Mouse (Mus musculus): Measurements from ENCODE around the gene Mylk.

Gene Mylk

DNA sequence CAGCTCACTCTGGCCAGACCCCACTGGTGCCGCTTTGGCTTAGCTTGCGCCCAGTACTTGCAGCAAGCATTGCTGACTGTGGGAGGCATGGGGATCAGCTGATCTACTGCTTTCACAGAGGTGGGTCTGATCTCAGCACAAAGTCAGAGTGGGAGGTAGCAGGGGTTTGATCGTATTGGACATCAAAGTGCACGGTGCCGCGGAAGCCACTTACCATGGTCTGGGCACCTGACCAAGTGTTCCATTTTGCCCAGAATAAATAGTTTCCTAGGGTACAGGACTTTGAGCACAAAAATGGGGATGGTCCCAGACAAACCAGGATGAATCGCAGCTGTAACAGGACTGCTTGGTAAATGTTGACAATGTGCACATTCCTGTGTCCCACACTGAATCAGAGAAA lies 236.0 kb downstream of the Mylk start:
- in situ Hi-C loops (cut with MboI, MseI) = loop anchor here (5.0 kb wide), 1 partner anchor 74 kb away; no protein-coding TSS in a partner anchor

DNA sequence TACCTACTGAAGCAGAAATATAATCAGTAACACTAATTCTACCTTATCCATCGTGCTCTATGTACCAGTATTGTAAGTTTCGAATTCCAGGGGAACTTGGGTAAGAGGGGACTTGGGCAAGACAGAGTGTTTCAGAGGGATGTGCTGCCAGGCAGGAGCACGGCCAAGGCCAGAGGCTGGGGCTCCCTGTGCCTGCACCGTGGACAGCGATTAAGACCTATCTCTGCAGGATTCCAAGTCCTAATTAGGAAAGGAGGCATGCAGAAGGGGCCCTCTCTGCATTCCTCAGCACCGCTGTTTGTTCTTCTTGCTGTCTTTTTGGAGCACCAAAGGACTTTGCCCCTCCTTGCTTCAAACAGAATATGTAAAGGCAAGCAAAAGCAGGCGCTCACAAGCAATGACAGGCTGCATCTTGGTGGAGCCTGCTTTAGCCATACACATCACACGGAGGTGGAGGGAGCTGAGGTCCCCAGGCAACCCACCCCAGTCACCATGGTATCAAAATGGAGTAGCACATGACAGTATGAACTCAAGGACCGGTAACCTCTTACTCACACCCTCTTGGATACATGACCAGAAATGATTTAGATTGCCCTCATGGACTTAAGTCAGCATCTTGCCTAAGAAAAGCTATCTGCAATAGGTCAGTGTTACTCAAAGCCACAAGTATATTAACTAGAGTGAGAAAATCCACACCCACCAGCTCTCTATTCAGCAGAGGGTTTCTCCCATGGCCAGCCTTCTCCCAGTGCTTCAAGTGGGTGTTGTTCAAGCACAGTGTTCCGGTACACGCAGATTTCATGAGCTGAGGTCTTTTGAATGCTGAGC lies 239.4 kb downstream of the Mylk start:
- in situ Hi-C loops (cut with MboI, MseI) = loop anchor here (5.0 kb wide), 1 partner anchor 77 kb away; no protein-coding TSS in a partner anchor

DNA sequence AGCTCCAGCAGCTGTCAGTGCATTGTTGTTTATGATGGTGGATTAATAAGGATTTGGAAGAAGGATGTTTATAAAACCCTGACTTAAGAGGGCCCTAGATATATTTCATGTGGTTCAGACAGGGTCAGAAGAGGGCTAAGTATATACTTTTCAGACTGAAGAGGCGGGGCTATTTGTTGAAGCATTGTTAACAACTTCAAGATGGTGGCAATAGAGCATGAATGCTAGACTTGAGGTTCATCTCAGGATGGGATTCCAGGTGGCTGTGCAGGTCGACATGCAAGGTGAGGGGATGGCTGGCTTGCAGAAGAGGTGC lies 240.0 kb downstream of the Mylk start:
- in situ Hi-C loops (cut with MboI, MseI) = no loop called here

DNA sequence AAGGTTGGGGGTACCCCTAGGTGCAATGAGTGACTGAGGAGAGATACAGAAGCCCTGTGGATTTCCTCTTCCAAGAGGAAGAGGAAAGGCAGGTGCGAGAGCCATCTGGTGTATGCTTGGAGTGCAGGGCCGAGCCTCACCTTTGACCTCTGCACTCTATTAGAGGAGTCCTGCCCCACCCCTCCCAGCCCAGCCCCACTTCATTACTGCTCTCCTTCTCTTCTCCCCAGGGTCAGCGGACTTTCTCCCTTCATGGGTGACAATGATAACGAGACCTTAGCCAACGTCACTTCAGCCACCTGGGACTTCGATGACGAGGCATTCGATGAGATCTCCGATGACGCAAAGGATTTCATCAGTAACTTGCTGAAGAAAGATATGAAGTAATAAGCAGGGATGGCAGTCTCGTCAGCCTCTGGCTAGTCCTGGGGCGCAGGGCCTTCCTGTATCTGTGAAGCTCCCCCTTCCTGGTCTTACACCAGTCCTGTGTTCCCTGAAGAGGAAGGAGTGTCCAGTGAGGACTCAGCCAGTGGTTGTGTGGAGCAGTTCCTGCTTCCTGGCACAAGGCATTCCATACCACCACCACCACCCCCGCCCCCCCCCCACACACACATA lies 241.3 kb downstream of the Mylk start:
- in situ Hi-C loops (cut with MboI, MseI) = no loop called here

DNA sequence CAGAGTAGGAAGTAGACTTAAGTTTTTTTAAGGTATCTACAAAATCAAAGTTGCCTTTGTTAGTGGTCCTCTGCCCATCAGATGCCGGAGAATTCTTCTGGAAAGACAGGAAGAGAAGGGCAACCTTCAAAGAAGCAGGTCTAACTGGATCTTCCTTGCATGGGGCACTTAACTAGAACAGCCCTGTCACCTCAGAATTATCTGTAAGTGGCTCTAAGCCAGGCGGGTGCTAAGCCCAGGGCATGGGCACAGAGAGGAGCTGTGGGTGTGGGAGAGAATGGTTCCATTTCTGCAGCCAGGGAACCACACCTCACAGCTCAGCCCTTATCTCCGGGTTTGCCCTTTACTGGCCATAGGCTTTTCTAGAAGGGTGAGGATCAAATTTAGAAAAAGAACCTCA lies 246.4 kb downstream of the Mylk start:
- in situ Hi-C loops (cut with MboI, MseI) = no loop called here

DNA sequence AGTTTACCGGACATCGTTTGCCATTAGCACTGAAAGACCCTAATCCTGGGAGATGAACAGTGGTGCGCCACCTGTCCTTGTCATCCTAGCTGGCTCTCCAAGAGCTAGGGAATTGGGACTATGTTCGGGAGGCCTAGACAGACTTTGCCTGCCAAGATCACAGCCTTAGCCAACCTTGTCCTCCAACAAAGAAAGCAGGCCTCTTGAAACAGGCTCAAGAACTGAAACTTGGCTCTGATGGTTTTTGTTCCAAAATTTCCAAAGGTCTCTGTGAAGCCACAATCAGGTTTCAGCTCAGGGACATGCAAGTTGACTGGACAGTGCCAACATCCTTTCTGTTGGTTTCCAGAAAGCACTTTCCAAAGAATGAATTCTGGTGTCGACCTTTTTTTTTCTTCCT lies 247.8 kb downstream of the Mylk start:
- in situ Hi-C loops (cut with MboI, MseI) = no loop called here

DNA sequence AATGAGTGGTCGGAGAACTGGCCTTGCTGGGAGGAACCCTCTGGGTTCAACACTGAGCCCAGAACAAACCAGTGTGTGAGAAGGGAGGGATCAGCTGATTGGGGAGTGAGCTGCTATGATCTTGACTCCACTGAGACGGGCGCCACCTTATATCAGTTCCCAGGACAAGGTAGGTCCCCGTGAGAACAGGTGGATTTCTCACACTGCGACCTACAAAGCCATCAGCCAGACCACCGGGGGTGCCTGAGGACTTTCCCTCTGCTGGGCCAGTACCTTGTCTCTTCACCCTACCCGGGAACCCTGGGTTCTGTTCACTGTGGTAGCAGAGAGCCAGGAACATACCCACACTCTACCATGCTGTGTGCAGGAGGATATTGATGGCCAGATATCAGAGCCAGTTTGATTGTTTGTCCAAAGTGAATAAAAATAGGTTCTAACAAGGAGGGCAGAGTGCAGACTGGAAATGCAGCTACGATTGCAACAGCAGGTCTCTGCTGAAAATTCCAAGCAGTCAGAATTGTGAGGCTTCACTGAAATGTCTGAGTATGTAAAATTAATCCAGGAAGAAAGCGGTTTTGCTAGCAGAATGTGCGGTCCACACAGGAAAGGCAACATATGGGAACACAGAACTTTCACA lies 248.8 kb downstream of the Mylk start:
- in situ Hi-C loops (cut with MboI, MseI) = no loop called here

DNA sequence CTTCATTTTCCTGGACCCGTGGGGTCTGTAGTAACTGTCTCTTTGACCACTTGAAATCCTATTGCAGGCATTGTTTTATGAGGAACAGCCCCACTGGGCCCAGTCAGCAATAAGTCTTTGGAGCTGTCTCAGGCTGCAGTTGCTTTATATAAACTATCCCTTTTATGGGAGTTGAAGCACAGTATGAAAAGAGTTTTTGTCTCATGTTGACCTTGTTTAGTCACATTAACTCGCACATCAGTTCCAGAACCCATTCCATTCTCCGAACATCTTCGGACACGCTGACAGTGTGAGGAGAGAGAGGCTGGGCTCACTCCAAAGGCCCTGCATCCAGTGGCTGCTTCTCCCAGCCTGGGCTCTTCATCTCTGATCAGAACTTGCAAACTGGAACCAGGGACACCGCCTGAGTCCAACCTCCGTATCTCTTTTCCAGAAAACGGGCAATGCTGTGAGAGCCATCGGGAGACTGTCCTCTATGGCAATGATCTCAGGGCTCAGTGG lies 249.7 kb downstream of the Mylk start:
- in situ Hi-C loops (cut with MboI, MseI) = no loop called here

DNA sequence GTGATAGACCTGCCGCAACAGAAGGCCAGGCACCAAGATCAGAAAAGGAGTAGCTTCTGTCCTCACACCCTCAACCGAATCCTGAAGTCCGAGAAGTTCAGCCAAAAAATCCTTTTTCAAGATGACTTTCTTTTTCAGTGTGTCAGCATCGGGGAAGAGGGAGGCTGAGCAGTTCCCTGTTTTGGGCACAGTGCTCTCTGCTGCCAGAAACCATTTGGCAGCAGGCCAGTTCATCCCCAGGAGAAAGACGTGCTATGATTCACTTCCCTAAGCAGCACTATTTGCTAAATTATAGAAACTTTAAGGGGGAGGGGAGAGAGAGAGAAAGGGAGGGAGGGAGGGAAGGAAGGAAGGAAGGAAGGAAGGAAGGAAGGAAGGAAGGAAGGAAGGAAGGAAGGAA lies 251.1 kb downstream of the Mylk start:
- in situ Hi-C loops (cut with MboI, MseI) = no loop called here

DNA sequence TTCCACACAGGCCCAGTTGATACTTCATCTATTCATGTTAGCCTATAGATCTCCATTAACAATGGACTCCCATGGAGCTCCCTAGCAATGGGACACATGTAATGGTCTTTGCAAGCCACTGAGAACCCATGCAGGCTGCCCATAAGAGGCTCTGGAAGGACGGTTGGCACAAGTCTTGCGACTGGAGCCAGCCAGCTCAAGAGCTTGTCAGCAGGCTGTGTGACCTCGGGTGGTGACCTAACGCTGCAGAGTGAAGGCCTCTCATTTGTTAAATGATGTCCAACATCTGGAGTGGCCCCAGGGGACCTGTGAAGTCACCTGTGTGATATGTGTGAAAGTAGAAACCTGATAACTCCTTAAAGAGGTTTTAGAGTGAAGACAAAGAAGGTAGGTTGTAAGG lies 252.0 kb downstream of the Mylk start:
- in situ Hi-C loops (cut with MboI, MseI) = no loop called here

DNA sequence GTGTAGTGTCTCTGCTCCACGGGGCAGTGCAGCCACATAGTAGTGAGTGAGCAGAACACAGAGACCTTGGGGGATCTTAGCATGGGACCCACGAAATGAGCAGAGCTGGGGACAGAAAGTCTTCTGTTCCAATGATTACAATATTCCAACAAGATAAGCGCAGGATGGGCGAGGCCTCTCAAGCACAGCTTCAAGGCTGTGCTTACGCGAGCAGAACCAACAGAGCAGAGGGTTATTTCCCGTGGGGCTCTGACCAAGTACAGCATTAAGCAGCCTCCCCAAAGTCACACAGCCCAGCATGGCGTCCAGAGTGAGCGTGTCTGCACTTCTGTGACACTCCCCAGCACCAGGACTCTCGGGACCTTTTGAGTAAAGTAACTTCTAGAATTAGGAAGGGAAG lies 252.6 kb downstream of the Mylk start:
- in situ Hi-C loops (cut with MboI, MseI) = no loop called here

DNA sequence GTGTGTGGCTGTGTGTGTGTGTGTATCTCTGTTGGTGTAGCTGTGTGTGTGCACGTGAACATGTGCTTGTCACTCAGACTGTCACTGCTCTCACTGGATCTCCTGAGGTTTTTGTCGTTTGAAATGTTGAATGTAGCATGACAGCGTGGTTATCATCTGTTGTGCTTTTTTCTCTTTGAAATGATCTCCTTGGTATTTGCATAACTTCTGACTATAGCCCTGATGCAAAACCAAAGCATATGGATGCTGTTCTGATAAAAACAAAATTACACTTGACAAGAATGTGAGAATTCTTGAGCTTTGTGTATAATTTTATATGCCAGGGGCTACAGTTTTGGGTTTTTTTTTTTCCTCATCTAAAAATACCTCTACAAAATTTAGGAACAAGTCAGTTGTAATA lies 254.0 kb downstream of the Mylk start:
- in situ Hi-C loops (cut with MboI, MseI) = no loop called here

DNA sequence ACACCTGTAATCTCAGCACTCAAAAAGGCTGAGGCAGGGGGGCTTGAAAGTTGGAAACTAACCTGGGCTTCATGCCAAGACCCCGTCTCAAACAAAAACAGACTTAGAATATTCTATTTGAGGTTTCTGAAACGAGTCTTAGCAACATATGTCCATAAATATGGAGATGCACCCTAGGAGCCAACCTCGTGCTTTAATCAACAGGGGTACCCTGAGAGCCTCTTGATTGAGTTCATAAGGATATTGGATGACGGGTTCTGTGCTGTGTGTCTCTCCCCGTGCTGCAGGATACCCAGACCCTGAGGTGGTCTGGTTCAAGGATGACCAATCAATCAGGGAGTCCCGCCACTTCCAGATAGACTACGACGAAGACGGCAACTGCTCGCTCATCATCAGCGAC lies 255.0 kb downstream of the Mylk start:
- in situ Hi-C loops (cut with MboI, MseI) = no loop called here

DNA sequence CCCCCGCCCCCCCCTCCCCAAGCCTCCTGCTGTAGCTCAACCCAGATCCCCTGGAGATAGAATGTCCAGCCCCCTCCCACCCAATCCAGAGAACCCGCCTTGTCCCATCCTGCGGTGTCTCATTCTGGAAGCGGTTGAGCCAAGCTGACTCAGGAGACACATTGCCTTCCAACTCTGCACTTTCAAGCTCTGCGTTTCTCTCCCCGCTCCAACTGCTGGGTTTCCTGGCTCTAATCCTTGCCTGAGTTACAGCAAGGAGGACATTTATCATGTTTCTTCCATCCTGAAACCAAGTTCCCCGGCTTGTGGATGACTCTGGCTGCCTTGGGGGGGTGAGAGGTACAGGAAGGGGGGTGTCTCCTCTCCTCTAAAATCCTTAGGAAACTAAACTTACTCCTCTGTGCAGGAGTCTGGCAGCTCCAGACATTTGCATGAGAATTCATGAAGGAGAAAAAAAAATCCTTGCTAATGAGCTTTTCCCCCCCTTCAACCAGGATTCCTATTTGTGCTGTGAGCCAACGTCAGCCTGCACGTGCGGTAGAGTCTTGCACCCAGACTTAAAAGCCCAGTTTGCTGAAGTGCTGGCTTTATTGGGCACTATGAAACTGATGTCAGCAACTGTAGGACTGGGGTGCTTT lies 256.0 kb downstream of the Mylk start:
- in situ Hi-C loops (cut with MboI, MseI) = no loop called here

DNA sequence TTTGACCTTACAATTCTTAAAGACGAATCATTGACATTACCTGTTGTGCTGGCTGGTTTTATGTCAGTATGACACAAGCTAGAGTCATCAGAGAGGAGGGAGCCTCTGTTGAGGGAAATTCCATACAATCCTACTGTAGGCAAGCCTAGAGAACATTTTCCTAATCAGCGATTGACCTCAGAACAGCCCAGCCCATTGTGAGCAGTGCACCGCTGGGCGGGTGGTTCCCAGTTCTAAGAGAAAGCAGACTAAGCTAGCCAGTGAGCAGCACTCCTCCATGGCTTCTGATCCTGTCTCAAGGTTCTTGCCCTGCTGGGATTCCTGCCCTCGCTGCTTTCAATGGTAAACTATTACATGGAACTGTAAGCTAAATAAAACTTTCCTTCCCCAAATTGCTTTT lies 259.3 kb downstream of the Mylk start:
- in situ Hi-C loops (cut with MboI, MseI) = no loop called here

DNA sequence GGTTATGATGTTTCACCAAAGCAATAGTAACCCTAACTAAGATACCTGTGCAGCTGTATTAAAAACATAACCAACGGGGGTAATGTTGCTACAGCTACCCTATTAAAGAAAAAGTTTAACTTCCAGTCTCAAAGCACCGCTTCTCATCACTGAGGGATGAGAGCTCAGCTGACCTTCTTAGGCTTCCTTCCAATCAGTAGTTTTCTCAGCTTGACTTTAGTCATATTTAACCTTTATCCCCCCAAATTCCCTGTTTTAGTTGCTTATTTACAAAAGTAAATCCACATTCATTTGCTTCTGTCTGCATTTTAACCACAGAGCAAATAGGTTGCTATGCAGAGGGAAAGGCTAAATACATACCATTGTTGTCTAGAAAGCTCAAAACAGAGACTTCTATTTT lies 259.7 kb downstream of the Mylk start:
- in situ Hi-C loops (cut with MboI, MseI) = no loop called here

DNA sequence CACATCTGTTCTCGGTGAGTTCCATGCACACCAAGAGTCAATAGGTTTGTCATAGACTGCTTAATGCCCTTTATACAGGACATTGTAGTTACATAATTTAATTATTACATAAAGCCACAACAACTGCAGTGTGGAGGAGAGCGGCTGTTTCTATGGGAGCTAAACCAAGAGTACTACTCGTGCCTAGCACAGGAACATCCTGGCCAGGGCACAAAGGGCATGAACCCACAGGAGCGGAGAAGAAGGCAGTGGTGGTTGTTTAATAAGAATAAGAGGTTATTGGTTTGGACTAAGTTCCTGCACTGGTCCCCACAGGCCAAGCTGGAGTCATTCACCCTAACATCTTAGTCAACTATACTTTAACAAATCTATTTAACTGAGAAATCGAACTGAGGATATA lies 261.2 kb downstream of the Mylk start:
- in situ Hi-C loops (cut with MboI, MseI) = no loop called here

DNA sequence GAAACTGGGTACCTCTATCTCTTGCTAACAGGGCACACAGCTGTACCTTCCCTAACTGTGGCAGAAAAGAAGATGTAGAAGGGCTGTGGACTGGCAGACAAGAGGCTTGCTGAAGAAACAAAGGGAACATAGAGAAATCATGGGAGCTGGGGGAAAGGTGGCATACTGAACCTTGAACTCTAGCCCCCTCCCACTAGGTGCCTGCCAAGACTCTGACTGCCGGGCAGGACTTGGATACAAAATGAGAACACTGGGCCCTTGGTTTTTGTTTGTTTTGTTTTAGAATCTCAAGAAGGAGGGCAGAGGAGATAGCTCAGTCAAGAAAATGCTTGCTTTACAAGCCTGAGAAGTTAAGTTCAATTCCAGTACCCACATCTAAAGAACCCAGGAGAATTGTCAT lies 262.4 kb downstream of the Mylk start:
- in situ Hi-C loops (cut with MboI, MseI) = no loop called here

DNA sequence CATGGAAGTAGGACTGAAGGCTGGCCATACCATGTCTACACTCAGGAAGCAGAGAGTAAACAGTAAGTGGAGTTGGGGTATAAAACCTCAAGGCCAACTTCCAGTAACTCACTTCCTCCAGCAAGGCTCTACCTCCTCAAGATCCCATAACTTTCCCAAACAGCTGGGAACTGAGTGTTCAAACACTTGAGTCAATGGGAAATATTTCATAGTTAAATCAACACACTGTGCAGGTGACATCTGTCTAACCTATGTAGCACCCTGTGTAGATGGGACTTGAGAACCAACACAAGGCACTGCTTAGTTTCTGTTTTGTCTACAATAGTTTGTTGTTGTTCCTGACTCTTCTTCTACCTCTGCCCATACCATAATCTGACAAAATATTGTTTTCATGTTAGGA lies 263.4 kb downstream of the Mylk start:
- in situ Hi-C loops (cut with MboI, MseI) = no loop called here

DNA sequence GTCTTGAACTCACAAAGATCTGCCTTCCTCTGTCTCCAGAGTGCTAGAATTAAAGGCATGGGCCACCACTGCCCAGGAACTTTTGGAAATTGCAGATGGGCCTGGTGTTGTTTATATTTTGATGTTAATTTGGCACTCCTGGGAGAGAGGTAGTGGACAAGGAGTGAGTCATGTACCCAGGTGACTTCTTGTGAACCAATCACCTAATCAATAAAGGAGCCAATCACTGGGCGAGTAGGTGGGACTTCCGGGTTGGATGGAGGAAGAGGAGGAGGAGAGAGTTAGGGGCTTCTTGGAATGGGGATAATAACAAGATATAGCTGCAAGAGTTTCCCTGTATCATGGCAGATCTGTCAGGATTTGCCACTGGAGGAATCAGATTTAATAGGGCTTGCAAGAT lies 268.5 kb downstream of the Mylk start:
- in situ Hi-C loops (cut with MboI, MseI) = no loop called here

DNA sequence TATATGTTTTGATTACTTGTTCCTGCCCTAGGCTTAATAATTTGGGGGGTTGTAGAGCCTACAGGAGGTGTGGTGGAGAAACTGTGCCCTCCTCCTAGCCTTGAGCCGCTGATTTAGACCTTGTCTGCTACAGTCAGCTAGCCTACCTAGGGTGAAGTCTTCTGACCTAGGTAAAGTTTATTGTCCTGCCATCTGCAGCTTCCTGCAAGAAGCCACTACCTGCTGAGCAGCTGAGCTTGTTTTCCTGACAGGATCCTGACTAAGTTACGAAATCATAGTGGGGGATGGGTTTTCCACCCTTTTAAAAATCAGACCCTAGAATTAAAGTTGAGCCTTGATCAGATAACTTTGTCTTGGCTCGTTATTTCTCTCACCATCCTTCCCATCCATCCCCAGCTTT lies 271.5 kb downstream of the Mylk start:
- in situ Hi-C loops (cut with MboI, MseI) = no loop called here

DNA sequence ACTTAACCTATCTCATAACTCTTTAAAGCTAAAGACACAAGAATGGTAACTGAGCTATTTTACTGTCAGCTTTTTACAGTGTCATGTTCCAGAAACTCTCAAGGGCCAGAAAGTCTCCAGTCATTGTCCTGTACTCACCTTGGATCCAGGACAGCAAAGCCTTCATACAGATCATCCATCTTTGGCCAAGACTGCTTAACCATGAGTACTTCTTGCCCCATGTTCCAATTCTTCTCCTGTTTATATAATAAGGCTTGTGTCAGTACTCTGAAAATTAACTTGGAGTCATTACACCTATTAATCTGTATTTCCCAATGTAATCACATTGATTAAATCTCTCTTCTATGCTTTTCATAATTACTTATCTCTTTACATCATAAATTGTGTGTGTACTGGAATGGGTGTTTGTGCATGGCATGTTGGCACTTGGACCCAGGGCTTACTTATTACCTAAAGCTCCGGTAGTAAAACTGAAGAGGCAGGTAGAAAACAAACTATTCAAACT lies 273.5 kb downstream of the Mylk start:
- in situ Hi-C loops (cut with MboI, MseI) = no loop called here
